Mouse (Mus musculus): ENCODE results near the gene Man1b1.

DNA sequence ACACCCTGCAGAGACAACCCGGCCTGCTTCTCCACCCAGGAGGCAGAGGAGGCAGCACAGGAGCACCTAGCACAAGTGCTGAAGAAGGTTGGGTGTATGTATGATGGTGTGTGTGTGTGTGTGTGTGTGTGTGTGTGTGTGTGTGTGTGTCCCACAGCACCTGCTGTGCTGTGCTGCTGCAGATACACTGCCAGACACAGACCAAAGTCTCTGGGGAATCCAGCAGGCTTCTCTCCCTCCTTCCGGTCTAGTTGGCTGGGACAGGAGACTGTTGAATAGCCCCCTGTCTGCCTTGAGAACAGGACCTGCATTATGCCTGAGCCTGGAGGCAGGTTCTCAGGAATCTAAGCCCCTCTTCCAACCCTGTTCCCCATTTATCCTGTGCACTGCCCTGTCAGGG lies 41.3 kb downstream of the Man1b1 start:
- TF ChIP-seq CTCF (conservative IDR thresholded peaks at IDR 0.05; ENCODE audit: low read length) (no peak), NANOG (IDR thresholded peaks at IDR 0.05; ENCODE audit: borderline replicate concordance, low read length) (no peak)
